Mouse (Mus musculus) ES-E14 (cell line): ENCODE measurements around the gene Fgf14.

ENCODE experiments used
- CHD2 ChIP-seq: IDR thresholded peaks from 2 replicates; pipeline ENCODE4 v1.6.1; 2014; ENCODE audit warnings: mild to moderate bottlenecking, low read depth, low read length, inconsistent platforms
- MAFK ChIP-seq: IDR thresholded peaks from 2 replicates; pipeline ENCODE4 v1.6.1; 2014; ENCODE audit warnings: mild to moderate bottlenecking, low read depth, low read length, inconsistent platforms; ENCODE audit not compliant: insufficient read depth
- ZC3H11A ChIP-seq: IDR thresholded peaks from 2 replicates; pipeline ENCODE4 v1.6.1; 2012; ENCODE audit warnings: low read depth, mild to moderate bottlenecking, inconsistent platforms, low read length, borderline replicate concordance

DNA sequence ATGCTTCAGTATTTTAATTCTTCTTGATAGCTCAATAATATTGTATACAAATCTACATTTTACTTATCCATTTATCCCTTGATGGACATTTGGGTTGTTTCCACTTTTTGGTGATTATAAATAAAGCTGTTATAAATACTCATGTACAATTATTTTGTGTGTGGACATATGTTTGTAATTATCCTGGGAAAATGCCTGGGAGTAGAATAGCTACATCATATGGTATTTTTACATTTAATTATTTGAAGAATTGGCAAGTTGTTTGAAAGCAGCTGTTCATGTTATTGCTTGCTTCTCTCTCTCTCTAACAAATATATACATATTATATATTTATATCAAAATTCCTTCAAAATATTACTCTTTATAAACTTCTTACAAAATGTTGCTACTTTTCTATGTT lies 593.8 kb downstream of the Fgf14 start:
- no peak for TF ChIP-seq CHD2
- no peak for TF ChIP-seq ZC3H11A
- no peak for TF ChIP-seq MAFK
